Mouse (Mus musculus) lung, postnatal 10 days (tissue): Measurements from ENCODE around the gene Nid1.
"Not testable (repeated sequence)": the region's sequence is repeated elsewhere in the genome, so short reads cannot be mapped to it uniquely, and the experiment has no call there.

ENCODE experiments used
- DNase-seq: peaks from one replicate; pipeline ENCODE4 v3.0.0; 2021

The Nid1 gene

DNA sequence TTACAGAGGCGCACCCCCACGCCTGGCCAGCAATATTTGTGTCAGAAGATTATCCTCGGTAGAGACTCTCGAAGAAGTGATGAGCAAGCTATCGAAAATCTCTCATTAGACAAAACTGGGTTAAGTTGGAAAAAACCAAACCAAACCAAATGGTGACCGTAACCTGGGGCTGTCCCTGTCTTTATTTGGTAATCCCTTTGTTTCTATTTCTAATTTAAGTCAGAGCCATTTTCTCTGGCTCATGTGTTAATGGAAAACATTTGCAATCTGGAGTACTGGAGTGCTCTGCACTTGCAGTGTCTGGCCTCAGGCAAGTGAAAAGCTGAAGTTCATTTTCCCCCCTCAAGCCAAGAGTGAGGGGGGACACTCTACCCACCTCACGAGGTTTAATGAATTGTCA lies 16.9 kb downstream of the Nid1 start:
- not testable (repeated sequence) for DNase-seq

GRCm38 (mm10) chr13:13455632-13456492 lies 18.5 kb downstream of the Nid1 start:
- DNase-seq = not testable (repeated sequence)

GRCm38 (mm10) chr13:13458138-13458737 lies 20.9 kb downstream of the Nid1 start:
- no peak for DNase-seq

GRCm38 (mm10) chr13:13460521-13461138 lies 23.3 kb downstream of the Nid1 start:
- DNase-seq = no peak

- no peak for DNase-seq
These were observed 24.3 kb downstream of the Nid1 start for GRCm38 (mm10) chr13:13461446-13462192.

DNA sequence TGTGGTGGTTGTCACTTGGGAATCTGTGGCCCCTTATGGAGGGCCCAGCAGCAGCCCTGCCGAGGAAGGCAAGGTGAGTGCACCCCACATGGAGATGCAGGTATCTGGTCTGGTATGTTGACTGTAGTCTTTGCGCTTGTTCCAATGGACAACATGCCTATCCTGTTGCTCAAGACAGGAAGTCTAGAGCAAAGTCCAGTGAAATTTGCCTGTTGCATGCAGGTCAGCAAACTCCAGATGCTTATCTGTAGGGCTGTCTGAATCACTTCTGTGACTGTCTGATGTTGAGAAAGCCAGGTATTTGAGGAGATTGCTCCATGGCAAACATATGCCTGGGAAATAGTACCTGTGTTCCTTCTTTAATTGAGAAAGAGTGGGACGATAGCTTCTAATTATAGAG lies 26.6 kb downstream of the Nid1 start:
- no peak for DNase-seq

DNA sequence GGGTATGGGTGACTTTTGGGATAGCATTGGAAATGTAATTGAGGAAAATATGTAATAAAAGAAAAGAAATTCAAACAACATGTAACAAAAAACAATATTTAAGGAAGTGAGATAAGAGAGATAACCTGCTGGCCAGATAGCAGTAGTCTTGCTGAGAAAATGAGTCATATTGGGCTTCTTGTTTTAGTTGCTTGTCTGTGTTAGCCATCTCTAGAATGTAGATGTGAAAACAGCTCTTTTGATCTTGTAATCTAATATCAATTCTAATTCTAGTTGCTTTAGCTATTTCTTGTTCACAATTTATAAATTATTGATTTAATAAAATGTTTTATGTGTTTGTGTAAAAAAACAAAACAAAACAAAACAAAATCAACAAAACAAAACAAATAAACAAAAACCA lies 29.9 kb downstream of the Nid1 start:
- DNase-seq = not testable (repeated sequence)

GRCm38 (mm10) chr13:13468513-13468912 lies 31.2 kb downstream of the Nid1 start:
- DNase-seq = no peak

DNA sequence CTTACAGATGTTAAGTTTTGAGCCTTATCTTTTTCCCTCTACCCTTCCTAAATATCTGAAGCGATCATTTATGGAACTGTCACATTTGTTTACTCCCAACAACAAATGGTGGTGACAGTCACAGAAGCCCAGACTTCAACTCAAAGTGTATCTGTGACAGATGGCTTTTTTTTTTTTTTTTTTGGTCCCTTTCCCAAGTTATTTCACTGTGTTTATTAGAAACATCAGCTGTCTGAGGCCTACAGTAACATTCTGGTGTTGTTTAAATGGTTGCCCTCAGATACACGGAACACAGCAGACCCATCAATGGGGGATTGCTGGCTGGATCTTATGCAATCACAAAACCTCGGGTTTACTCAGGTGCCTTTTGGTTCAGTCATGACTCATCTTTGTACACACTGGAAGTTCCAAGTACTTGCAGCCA lies 34.0 kb downstream of the Nid1 start:
- DNase-seq = no peak

DNA sequence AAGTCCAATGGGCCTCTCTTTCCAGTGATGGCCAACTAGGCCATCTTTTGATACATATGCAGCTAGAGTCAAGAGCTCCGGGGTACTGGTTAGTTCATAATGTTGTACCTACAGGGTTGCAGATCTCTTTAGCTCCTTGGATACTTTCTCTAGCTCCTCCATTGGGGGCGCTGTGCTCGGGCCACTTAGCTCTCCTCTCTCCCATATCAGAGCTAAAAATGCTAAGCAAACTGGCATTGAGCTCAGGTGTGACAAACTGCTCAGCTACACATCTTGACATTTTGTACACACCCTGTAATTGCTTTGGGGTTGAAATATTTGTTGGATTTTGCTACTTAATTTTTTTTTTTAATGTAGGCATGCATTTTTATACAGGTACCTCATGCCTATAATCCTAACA lies 37.1 kb downstream of the Nid1 start:
- DNase-seq = not testable (repeated sequence)

DNA sequence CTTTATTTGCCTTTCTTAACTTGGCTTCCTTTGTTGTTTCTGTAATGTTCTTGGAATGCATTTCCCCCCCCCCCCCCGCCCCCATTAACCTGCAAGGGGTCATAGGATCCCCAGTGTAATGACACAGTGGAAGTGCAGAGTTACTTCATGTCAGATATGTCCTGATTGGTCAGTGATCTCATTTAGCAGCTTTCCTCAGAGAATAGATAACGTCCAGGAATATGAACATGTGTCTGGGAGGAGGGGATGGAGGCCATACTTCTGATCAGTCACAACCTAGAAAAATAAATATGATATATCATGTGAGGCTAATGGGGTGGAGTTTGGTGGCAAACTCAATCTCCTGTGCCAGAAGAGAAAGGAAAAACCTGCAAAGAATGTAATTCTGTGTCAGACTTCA lies 37.6 kb downstream of the Nid1 start:
- DNase-seq = no peak

GRCm38 (mm10) chr13:13476568-13476967 lies 39.2 kb downstream of the Nid1 start:
- no peak for DNase-seq

GRCm38 (mm10) chr13:13477046-13477445 lies 39.7 kb downstream of the Nid1 start:
- DNase-seq = no peak

- no peak for DNase-seq
These were observed 42.6 kb downstream of the Nid1 start for GRCm38 (mm10) chr13:13479986-13480385.

GRCm38 (mm10) chr13:13481033-13481432 lies 43.7 kb downstream of the Nid1 start:
- DNase-seq = peak; percentile 69

- DNase-seq = no peak
These were observed 44.7 kb downstream of the Nid1 start for GRCm38 (mm10) chr13:13481875-13482674.

- no peak for DNase-seq
These were observed 47.0 kb downstream of the Nid1 start for GRCm38 (mm10) chr13:13484351-13484751.

DNA sequence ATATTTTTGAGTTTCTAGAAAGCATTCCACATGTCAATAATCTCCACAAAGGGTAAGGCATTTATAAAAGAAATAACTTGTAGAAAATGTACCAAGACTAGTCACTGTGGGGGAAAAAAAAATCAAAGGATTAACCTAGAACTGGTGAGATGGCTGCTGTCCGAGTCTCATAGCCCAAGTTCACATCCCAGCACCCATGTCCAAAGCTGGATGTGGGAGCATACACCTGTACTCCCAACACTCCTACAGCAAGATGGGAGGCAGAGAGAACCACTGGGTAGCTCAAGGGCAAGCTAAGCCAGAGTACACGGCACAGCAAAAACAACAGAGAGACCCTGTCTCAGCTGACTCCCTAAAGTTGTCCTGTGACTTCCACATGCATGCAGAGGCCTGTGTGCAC lies 47.5 kb downstream of the Nid1 start:
- no peak for DNase-seq

- DNase-seq = no peak
These were observed 48.3 kb downstream of the Nid1 start for GRCm38 (mm10) chr13:13485682-13486081.

GRCm38 (mm10) chr13:13487851-13488250 lies 50.5 kb downstream of the Nid1 start:
- DNase-seq = no peak

GRCm38 (mm10) chr13:13489861-13490260 lies 52.5 kb downstream of the Nid1 start:
- no peak for DNase-seq

- peak; percentile 29 for DNase-seq
These were observed 54.8 kb downstream of the Nid1 start for GRCm38 (mm10) chr13:13492151-13492550.
